Mouse (Mus musculus): Measurements from ENCODE around the gene Eln.

GRCm38 (mm10) chr5:134743991-134744390, 3.1 kb downstream of the Eln start:
- TF ChIP-seq EP300 (IDR thresholded peaks at IDR 0.05) (no peak), CTCF (IDR thresholded peaks at IDR 0.05) (no peak)
